Mouse (Mus musculus): Measurements from ENCODE around the gene Lrpap1. TPM values are rescaled to one million over a fixed set of nuclear protein-coding genes. Genes with fewer than 3 reads are reported as not detected.

Gene Lrpap1
- polyA plus RNA-seq, 1 experiment from 2014 or later: 82.6 TPM

GRCm38 (mm10) chr5:35055076-35055475, 50.5 kb downstream of the Lrpap1 start:
- H3K36me3 ChIP-seq (ENCODE audit: control insufficient read depth, insufficient read depth, low read length): no peaks in the 10 kb centered on the region
- peaks cover 13% of the 10 kb centered on the region for H3K4me1 ChIP-seq (ENCODE audit: control insufficient read depth, insufficient read depth, low read length)
- no peak overlapping the region for H3K4me3 ChIP-seq (ENCODE audit: low read length)
- H3K27me3 ChIP-seq (replicated peaks; ENCODE audit: control insufficient read depth, insufficient read depth, low read length): peaks cover 29% of the 10 kb centered on the region
- 59% methylated on average over 12 of the region's 12 CpGs for WGBS
- peak; percentile 48; the same call in 1 of the 2 replicates for ATAC-seq
- no peaks in the 10 kb centered on the region for H3K9me3 ChIP-seq (ENCODE audit: control insufficient read depth, low read length)
- no peak overlapping the region for H3K4me2 ChIP-seq (ENCODE audit: low read depth, low read length)
- H3K27ac ChIP-seq (ENCODE audit: low read length): no peak overlapping the region
- no peak overlapping the region for H3K9ac ChIP-seq (ENCODE audit: low read depth, low read length)

DNA sequence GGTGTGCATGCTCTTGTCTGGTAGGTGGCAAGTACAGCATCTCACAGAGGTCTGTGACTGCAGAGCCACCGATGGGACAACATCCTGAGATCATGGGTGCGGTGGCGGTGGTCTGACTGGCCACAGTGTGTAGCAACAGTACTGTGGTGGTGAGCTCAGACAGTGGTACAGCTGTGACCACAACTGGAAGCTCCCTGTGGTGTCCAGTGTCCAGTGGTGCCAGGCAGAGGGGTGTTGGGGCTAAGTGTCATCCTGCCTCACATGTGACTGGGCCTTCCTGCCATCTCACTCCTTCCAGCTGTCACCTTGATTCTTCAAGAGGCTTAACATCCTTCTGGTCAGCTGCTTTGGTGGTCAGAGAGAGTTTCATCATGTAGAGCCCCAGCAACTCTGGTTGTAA, 50.9 kb downstream of the Lrpap1 start:
- H3K4me1 ChIP-seq (ENCODE audit: control insufficient read depth, insufficient read depth, low read length): peaks cover 13% of the 10 kb centered on the region
- no peak for ATAC-seq
- 85% methylated on average over 3 of the region's 3 CpGs for WGBS

GRCm38 (mm10) chr5:35050541-35050940, 55.0 kb downstream of the Lrpap1 start:
- Histone ChIP-seq H3K4me3 (ENCODE audit: low read length) (no peak overlapping the region), H3K27me3 (replicated peaks; ENCODE audit: control insufficient read depth, insufficient read depth, low read length) (no peaks in the 10 kb centered on the region; the same call in 1 of the 2 replicates), H3K4me1 (ENCODE audit: control insufficient read depth, insufficient read depth, low read length) (peaks cover 3% of the 10 kb centered on the region; the same call in 1 of the 2 replicates), H3K9me3 (ENCODE audit: control insufficient read depth, low read length) (no peaks in the 10 kb centered on the region), H3K36me3 (ENCODE audit: control insufficient read depth, insufficient read depth, low read length) (no peaks in the 10 kb centered on the region), H3K9ac (ENCODE audit: low read depth, low read length) (no peak overlapping the region), H3K27ac (ENCODE audit: low read length) (no peak overlapping the region), H3K4me2 (ENCODE audit: low read depth, low read length) (no peak overlapping the region)
- 69% methylated on average over 5 of the region's 5 CpGs for WGBS
- no peak for ATAC-seq

More for the DNA sequence above, 50.9 kb downstream of the Lrpap1 start:
- Histone ChIP-seq H3K9ac (ENCODE audit: low read depth, low read length) (no peak overlapping the region), H3K4me2 (ENCODE audit: low read depth, low read length) (no peak overlapping the region), H3K27ac (ENCODE audit: low read length) (no peak overlapping the region), H3K9me3 (ENCODE audit: control insufficient read depth, low read length) (no peaks in the 10 kb centered on the region), H3K36me3 (ENCODE audit: control insufficient read depth, insufficient read depth, low read length) (no peaks in the 10 kb centered on the region), H3K27me3 (replicated peaks; ENCODE audit: control insufficient read depth, insufficient read depth, low read length) (peaks cover 29% of the 10 kb centered on the region), H3K4me3 (ENCODE audit: low read length) (no peak overlapping the region)

DNA sequence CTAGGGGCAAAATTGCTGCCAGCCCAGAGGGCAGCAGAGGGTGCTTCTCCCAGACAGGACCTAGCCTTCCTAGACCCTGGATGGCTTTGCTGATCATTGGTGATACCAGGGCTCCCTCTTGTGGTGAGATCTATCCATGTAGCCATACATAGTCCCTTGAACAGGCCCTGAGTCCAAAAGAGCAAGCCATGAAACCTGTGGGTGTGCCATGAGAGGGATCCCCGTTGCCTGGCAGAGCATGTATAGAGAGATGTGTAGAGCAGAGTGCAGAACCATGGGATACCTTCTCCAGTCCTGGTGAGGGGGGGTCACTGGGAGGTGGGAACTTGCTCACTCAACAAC, 62.5 kb downstream of the Lrpap1 start:
- WGBS: 10% methylated on average over 1 of the region's 1 CpGs
- H3K27ac ChIP-seq (ENCODE audit: low read length): no peak overlapping the region

DNA sequence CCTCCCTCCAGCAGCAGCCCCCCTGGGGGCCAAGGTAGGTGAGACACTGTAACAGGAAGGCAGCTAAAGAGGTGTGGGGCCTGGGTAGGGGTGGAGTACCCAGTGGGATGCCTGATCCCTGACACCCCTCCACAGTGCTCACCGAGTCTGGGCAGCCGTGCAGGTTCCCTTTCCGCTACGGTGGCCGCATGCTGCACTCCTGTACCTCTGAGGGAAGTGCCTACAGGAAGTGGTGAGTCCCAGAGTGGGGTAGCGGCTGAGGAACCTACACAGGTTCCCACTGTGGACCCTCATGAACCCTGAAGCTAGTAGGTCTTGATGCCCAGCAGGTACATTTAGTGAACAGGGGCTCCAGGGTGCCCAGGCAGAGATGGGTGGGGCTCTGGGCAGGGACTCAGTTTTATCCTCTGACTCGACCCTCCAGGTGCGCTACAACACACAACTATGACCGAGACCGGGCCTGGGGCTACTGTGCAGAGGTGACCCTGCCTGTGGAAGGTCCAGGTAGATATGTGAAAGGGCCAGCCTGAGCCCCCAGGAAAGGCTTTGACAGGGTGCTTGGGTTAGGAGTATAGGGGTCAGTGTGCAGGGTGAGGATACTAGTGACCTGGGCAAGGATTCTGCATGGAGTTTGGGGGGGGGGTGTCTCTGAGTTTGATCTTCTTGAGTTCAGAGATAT, 63.0 kb downstream of the Lrpap1 start:
- no peak overlapping the region for H3K4me2 ChIP-seq (ENCODE audit: low read depth, low read length)
- H3K36me3 ChIP-seq (ENCODE audit: control insufficient read depth, insufficient read depth, low read length): no peaks in the 10 kb centered on the region
- H3K9ac ChIP-seq (ENCODE audit: low read depth, low read length): no peak overlapping the region
- ATAC-seq: peak; percentile 26
- H3K27ac ChIP-seq (ENCODE audit: low read length): no peak overlapping the region
- 68% methylated on average over 10 of the region's 10 CpGs for WGBS
- no peaks in the 10 kb centered on the region for H3K9me3 ChIP-seq (ENCODE audit: control insufficient read depth, low read length)
- H3K4me3 ChIP-seq (ENCODE audit: low read length): no peak overlapping the region
- no peaks in the 10 kb centered on the region; the same call in 1 of the 2 replicates for H3K27me3 ChIP-seq (replicated peaks; ENCODE audit: control insufficient read depth, insufficient read depth, low read length)
- H3K4me1 ChIP-seq (ENCODE audit: control insufficient read depth, insufficient read depth, low read length): peaks cover 5% of the 10 kb centered on the region; the same call in 1 of the 2 replicates

More for the DNA sequence above, 62.5 kb downstream of the Lrpap1 start:
- Histone ChIP-seq H3K4me1 (ENCODE audit: control insufficient read depth, insufficient read depth, low read length) (peaks cover 5% of the 10 kb centered on the region; the same call in 1 of the 2 replicates), H3K4me2 (ENCODE audit: low read depth, low read length) (no peak overlapping the region), H3K36me3 (ENCODE audit: control insufficient read depth, insufficient read depth, low read length) (no peaks in the 10 kb centered on the region), H3K9me3 (ENCODE audit: control insufficient read depth, low read length) (no peaks in the 10 kb centered on the region), H3K4me3 (ENCODE audit: low read length) (no peak overlapping the region), H3K9ac (ENCODE audit: low read depth, low read length) (no peak overlapping the region), H3K27me3 (replicated peaks; ENCODE audit: control insufficient read depth, insufficient read depth, low read length) (no peaks in the 10 kb centered on the region; the same call in 1 of the 2 replicates)
- ATAC-seq: peak; percentile 71

Other genes with a start within 250 kb of the Lrpap1 start
- 0.35 and 0.56 TPM in 2 replicates for gene Msantd1, start 197.8 kb downstream of the Lrpap1 start, polyA plus RNA-seq (2015; fragmentation: Nextera tagmentation; extraction: Ambion mirVana)
- gene Rgs12, start 156.3 kb downstream of the Lrpap1 start, polyA plus RNA-seq (2015; fragmentation: Nextera tagmentation; extraction: Ambion mirVana): 12.9 and 13.9 TPM in 2 replicates
- gene Hgfac, start 64.3 kb downstream of the Lrpap1 start, polyA plus RNA-seq (2015; fragmentation: Nextera tagmentation; extraction: Ambion mirVana): 14.1 and 14.9 TPM in 2 replicates
- 1.3 and 1.4 TPM in 2 replicates for gene Dok7, start 49.0 kb downstream of the Lrpap1 start, polyA plus RNA-seq (2015; fragmentation: Nextera tagmentation; extraction: Ambion mirVana)
- not detected in 2 replicates for gene Adra2c, start 172.6 kb upstream of the Lrpap1 start, polyA plus RNA-seq (2015; fragmentation: Nextera tagmentation; extraction: Ambion mirVana)

Measured in intestine, embryonic 16.5 days (tissue).